Mouse (Mus musculus): ENCODE data around the gene Ipcef1.
"Not testable (repeated sequence)": the region's sequence is repeated elsewhere in the genome, so short reads cannot be mapped to it uniquely, and the experiment has no call there.

The Ipcef1 gene

DNA sequence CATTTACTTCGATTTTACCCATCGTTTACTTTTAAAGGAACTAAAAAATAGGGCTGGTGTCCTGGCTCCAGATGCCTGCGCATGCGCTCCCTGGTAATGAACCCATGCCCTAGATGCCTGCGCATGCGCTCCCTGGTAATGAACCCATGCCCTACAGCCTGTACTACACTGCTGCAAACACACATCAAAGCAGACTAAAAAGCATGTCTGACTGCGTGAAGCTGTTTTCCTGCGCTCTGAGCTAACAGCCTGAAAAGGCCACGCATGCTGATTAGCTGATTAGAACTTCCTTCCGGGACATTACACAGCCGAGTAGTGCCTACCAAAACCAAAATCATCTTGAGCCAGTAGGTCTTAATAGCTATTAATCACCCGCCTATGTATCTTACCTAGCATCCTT lies 16.7 kb downstream of the Ipcef1 start:
- DNase-seq (ENCODE audit: low spot score): no peak

DNA sequence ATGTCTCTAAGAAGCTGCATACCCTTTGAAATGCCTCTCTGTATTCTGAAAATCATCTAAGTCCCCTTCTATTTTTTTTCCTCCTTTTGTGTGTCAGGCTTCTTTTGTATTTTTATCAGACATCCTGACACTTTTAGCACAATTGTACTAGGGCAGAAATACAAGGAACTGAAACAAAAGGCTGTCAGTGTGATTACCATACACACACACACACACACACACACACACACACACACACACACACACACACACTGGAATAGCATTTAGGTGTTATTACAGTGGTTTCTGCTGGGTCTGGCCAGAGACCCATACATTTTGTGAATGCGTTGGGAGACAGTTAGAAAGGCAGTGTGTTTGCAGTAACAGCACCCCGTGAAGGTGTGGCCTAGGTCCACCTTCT lies 18.8 kb downstream of the Ipcef1 start:
- DNase-seq (ENCODE audit: low spot score): no peak

DNA sequence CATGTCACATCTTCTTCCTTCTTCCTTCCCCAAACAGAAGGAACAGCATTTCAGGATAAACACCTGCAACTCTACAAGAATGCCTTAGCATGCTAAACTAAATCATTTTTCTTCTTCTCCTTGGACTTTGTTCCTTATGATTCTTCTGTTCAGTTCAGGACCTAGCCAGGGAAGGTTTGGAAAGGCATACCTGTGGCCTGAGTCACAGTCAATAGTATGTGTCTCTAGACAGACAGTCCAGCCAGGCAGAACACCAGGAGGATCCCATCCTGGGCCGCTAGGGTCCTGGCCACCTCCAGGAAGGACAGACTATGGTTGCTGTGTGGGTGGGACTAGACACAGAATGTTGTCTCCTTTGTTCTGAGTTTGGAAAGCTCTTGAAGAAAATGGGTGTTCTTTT lies 27.2 kb downstream of the Ipcef1 start:
- DNase-seq (ENCODE audit: low spot score): no peak

DNA sequence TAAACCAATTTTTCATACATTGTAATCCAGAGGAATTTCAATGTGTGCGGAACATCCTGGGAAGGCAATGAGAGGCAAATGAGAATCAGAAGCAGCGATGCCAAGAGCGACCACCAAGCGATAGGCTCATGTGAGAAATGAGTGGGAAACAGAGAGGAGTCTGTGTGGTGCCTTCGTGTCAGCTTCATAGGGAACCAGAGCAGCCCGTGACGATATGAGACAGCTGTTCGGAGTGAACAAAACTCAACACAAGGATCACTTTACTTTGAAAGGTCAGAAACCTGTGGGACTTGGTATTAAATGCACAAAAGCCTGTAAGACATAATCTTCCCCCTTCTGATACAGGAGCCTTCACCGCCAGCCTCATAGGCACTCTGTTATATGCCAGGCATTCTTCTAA lies 31.7 kb downstream of the Ipcef1 start:
- DNase-seq (ENCODE audit: low spot score): no peak

DNA sequence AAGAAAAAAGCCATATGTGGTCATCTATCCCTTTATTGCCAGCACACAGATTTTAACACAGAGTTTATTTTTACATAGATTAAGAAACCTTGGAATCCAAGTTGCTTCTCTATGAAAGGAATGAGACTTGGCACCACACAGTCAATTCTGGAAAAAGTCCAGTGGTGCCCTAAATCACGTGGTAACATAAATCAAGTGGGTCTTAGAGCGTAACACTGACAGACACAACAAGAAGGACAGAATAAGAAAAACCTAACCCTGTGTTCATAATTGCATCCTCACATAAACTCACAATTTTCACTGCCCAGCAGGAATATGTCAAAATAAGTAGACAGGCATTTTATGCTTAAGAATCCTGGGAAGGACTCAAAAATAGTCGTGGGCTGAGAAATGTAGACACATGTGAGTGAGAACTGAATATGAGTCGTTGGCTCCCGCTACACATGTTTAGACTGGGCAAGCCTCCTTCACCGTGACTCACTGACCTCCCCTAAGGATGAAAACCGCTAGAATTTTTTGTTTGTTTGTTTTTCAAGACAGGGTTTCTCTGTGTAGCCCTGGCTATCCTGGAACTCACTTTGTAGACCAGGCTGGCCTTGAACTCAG lies 32.4 kb downstream of the Ipcef1 start:
- no peak for DNase-seq (ENCODE audit: low spot score)

DNA sequence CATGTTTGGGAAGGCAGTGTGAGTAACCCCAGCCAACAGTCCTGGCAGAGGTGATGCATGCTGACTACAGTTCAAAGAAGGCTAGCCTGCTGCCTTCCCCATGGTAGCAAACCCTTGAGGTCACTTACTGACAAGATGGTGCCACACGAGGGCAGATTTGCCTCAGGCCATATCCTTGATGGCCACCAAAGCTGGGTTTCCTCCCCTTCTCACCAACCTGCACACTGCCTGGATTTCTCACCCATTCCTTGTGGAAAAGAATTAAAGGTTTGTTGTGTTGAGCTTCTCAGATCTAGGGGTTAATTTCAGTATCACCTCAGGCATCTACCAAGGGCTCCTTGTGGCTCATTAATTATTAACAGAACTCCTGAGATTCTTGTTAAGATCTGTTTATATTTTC lies 37.1 kb downstream of the Ipcef1 start:
- DNase-seq (ENCODE audit: low spot score): no peak

DNA sequence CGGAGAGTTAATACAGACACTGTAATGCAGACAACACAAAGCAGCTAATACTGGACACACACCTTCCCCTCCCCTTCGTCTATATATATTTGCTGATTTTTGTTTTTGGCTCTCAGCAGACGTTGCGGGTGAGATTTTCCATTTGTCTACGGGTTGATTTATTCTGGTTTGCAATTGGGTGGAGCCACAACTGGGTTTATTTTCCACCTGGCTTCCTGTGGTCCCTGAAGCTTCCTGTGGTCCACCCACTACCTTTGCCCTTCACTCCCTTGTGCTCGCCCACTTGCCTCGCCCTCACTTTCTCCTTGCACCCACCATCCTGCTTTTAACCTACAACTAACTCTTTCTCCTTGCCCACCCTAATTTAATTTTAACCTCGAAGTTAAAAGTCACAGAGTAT lies 41.7 kb downstream of the Ipcef1 start:
- DNase-seq (ENCODE audit: low spot score): no peak

DNA sequence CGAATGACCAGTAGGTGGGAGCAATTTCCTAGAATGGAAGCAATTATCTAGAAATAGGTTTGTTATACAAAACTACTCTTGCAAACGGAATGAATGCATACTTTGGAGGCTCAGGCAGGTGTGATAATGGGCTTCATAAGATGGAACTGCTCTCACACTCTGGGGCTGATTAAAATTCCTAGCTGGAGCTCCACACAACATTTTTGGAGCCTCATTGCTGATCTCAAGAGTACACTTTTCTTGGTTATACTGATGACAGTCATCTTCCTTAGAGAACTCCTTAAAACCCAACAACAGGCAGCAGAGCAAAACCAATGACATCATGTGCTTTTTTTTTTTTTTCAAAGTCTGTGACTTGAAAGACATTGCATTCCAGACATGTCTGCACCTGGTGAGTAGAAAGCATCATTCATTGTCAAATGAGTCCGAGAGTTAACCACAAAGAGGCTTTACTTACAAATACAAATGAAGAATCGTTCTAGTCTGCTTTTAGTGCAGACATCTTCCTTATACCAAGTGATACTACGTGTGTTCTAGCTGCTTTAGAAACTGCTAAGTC lies 47.2 kb downstream of the Ipcef1 start:
- no peak for DNase-seq (ENCODE audit: low spot score)

DNA sequence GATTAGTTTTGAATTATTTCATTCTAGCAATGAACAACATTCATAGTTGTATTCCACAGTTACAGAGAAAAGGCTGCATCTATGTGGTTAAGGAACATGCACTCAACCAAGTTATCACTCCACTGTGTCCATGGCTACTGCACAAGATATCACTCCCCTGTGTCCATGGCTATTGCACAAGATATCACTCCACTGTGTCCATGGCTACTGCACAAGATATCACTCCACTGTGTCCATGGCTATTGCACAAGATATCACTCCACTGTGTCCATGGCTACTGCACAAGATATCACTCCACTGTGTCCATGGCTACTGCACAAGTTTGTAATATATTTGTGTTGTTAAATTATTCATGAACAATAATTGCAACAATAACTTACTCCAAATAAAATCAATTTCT lies 48.4 kb downstream of the Ipcef1 start:
- DNase-seq (ENCODE audit: low spot score): not testable (repeated sequence)

DNA sequence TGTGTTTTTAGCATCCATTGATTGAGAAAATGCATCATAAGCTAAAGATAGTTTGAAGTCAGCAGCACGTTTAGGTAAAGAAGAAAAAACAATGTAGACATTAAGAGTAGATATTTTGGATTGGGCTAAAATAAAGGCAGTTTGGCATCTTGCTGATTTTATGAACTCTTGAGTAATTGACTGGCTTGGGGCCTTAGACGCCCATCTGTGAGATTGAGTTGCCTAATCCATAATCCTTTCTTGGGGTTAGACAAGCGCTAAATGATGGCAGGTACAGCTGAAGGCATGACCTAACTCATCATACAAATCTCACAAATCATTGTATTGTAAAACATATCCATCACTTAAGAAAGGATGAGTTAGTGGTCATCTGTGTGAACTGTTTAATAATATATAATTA lies 52.9 kb downstream of the Ipcef1 start:
- DNase-seq (ENCODE audit: low spot score): no peak

DNA sequence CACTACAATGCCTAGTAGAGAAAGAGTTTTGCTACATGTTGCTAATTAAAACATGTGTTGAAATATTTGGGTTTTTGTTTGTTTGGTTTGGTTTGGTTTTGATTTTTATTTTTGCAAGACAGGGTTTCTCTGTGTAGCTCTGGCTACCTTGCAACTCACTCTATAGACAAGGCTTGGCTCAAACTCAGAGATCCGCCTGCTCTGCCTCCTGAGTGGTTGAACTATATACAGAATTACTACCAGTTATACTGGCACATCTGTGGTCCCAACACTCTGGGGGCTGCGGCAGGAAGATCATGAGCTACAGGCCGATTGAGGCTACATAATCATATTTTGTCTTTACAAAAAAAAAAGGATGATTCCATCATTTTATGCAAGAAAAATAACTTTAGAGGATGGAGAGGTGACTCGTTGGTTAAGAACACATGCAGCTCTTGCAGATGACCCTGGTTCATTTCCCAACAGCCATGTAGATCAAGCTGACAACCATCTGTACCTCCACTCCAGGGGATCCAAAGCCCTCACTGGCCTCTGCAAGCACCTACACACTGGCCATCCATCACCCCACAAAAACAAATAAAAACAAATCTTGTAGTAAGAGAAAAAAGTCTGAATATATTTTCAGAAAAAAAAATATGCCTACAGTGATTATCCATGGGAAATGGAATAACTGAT lies 53.6 kb downstream of the Ipcef1 start:
- no peak for DNase-seq (ENCODE audit: low spot score)

DNA sequence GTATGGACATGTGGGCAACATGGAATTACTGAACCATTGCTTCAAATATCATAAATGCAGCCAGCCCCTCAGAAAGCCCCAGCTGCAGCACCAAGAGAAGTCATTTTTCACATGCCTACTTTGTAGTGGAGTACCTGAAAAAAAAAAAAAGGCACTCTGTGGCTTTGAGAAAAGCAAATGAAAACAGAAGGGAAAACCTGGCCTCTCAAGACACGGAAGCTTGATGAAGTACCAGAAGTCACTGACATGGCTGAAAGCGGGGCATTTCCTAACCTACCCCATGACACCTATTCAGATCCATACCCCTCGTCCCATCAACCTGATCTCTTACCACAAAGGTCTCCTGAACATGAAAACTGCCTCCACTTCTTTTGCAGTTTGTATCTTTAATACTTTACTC lies 55.4 kb downstream of the Ipcef1 start:
- DNase-seq (ENCODE audit: low spot score): no peak

DNA sequence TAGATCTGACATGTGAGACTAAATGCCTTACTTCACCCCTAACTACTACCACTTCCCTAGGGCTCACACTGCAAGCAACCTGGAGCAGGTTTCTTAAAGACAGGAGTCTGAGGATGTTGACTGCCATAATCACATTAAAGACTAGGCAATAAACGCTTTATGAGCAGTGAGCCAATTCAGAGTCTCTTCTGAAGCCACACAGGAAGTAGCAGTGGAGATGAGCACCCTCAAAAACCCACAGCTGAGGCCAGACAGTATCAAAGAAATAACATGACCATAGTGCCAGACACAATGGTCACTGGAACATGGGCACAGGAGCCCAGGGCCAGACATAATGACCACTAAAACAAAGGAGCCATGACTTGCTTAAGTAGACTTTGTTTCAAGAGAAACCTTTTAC lies 63.7 kb downstream of the Ipcef1 start:
- DNase-seq (ENCODE audit: low spot score): no peak

DNA sequence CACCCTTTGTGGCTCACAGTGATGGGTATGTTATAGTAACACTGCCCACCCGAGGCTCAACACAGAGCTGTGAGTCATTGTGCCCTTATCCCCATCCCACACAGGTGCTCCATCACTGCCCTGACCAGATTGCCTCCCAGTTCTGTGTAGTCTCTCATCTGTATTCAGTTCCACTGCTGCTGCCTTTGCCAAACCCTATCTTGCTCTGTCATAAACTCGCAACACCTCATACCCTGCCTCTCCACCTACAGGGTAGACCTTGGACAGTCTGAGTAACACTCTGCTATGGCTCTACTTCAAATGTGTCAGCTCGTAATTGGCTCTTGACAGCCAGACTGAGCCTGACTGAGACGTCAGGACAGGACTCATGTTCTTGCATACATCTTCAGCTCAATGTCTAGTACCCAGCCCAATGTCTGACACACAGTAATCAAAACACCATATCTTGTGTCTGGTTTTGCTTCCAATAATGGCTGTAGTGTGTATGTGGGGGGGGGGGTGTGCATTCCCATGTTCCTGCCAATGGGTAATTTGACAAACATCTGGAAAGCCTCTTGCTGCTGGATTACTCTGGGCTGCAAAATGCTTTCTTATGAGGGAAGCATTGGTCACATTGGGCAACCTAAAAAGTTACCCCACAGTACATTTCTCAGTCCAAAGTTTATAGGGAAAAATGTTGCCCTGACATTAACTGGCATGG lies 64.7 kb downstream of the Ipcef1 start:
- DNase-seq (ENCODE audit: low spot score): no peak

DNA sequence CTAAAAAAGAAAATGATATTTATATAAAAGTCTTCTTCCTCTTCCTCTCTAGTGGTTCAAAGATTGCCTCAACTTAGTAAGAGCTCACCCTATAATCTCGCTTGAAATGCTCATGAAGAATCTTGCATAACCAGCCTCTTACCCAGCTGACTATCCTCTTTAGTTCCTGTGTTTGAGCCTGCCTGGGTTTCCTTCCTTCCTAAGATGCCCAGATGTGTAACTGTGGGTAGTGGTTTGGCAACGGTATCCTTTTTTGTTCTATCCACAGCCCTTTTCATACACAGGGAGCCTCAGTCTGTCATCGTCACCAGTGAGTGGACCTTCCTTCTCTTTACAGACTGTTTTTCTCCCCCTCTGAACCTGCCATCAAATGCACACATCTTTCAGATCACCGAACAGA lies 66.0 kb downstream of the Ipcef1 start:
- no peak for DNase-seq (ENCODE audit: low spot score)

DNA sequence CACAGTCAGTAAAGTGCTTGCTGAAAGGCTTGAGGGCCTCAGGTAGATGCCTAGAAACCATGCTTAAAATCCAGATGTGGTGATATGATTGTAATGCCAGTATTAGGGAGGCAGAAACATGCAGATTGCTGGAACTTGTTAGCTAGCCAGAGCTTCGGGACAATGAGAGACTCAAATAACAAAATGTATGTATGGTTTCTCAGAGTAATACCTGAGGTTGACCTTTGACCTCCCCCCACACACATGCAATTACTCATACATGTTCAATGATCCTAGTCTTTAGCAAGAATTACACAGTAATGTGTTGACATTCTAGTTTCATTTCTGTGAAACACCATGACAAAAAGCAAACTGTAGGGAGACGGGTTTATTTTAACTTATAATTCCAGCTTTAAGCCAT lies 68.8 kb downstream of the Ipcef1 start:
- no peak for DNase-seq (ENCODE audit: low spot score)

DNA sequence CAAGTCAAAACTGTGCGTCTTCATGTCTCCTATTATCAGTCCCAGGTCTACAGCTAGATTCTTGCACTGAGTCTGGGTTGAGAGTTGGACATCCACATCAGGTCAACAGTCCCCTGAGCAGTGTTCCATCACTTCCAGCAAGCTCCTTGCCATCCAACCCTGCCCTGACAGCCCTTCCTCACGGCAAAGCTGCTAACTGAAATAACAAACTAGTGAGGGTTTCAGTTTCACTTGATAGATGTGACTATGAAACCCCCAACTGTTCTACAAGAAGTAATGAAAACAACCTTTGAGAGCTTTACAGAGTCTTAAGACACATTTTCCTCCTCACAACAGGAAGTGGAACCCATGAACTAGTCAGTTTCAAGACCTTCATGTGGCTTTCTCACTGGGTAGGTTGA lies 69.5 kb downstream of the Ipcef1 start:
- DNase-seq (ENCODE audit: low spot score): no peak

DNA sequence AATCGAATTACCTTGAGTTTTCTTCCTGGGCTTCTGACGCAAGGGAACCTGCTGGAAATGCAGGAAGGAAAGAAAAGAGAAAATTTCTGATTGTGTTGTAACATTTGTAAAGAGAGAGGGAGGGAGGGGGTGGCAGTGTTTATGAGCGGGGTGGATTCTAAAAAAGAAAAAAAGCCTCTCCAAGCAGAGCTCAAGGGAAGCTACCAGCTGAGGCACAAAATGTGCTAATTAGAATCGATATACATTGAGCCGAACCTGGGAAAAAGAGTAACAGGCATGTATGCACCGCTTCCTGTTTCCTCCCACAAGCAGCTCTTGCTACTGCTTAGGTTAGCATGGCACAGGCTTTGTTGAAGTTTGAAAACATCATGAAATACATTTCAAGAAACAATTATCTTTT lies 72.0 kb downstream of the Ipcef1 start:
- DNase-seq (ENCODE audit: low spot score): no peak

DNA sequence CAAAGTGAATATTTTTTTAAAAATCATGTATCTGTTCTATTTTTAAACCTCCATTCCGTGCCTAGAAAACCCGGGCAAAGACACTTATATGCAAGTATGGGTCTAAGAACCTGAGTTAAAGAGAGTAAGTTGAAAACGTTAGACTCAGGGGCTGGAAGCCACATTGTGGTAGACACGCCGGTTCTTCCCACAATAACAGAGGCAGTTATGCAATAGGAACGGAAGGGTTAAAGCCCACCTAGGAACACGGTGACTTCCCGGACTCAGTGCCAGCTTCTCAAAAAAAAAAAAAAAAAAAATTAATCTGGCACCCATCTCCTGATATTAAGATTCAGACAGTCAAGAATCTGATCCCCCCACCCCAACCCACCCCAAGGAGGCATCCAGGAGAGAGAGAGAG lies 72.5 kb downstream of the Ipcef1 start:
- no peak for DNase-seq (ENCODE audit: low spot score)

DNA sequence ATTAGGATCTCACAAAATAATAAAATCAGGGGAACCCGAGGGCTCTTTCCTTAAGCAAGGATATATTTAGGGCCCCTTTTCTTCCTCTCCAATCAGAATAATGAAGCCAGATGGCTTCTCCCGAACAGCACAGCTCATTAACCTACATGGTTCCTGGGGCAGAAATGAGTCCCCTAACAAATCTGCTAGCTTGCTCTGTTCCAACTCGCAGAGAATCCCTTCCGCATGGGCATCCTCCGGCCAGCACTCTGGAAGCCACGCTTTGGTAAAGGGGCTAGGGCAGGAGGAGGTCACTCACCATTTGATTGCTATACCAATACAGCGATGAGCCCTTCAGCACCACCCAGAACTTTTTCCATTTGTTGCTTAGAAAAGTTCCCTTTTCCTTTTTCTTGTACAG lies 73.1 kb downstream of the Ipcef1 start:
- DNase-seq (ENCODE audit: low spot score): no peak

DNA sequence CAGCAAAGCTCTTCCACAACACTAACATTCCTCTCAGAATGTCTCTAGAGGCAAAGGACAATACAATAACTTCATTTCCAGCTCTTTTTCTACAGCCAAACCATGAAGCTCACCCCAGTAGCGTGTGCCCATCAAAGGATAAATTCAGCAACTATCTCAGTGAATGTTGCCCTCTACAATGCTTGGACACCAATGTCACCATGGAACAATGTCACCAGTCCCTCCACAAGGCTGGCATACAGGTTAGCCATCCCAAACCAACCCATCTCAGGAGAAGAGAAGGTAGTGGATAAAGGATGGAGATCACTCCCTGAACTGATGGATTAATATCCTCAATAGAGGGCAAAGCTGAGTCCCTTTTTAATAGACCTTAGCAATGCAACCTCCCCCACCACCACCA lies 73.5 kb downstream of the Ipcef1 start:
- no peak for DNase-seq (ENCODE audit: low spot score)

DNA sequence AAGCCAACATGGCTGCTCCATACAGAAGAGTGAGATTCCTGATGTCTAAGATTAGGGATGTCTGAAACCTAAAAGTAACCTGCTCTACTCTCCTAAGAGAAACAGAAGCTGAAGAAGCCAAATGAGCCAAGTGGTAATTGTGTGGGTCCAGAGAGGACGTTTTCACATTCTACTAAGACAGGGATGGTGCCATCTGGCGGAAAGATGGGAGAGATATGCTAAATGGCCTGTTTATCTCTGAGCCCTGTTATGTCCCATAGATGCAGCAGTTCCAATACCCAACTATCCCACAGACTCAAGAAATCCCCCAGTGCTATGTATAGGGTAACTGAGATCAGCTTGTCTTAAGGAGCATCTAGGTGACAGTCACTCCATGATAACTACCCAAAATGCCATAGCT lies 74.4 kb downstream of the Ipcef1 start:
- DNase-seq (ENCODE audit: low spot score): no peak

DNA sequence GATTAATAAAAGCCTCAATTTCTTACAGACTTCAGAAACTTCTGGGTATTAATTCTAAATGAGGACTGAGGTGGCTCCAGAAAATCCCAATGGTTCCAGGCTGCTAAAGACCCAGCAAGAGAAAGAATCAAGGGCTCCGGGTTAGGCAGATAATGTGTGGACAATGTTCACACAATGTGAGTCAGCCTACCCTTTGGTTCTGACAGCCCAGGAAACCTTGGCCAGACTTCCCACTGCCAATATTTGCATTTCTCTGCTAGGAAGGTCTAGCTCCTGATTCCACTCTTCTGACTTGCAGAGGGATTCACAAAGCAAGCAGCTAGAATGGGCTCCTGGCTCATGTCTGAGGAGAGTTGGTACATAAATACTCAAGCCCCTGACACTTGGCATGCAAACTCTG lies 83.9 kb downstream of the Ipcef1 start:
- no peak for DNase-seq (ENCODE audit: low spot score)

Data from ovary, postnatal 10 days (tissue).